Mouse (Mus musculus): Measurements from ENCODE around the gene Ccdc85b. TPM values are rescaled to one million over a fixed set of nuclear protein-coding genes. Genes with fewer than 3 reads are reported as not detected.
"Not testable (repeated sequence)": the region's sequence is repeated elsewhere in the genome, so short reads cannot be mapped to it uniquely, and the experiment has no call there.

The Ccdc85b gene
- 6.8 TPM in 2 replicates for polyA plus RNA-seq (2015; fragmentation: Nextera tagmentation; extraction: Ambion mirVana)

- H3K9me3 ChIP-seq, result no peaks in the 10 kb centered on the region
- H3K4me3 ChIP-seq, result peak within 1 kb of the TSS; percentile 74
- peaks cover 24% of the 10 kb centered on the region for H3K36me3 ChIP-seq
- H3K4me1 ChIP-seq, result peaks cover 40% of the 10 kb centered on the region
- H3K4me2 ChIP-seq, result peak within 1 kb of the TSS; percentile 99
- peak within 1 kb of the TSS; percentile 76 for H3K9ac ChIP-seq
- H3K27ac ChIP-seq, result peak within 1 kb of the TSS; percentile 87
- WGBS, result 17% methylated on average over 14 of the region's 14 CpGs
- H3K27me3 ChIP-seq, result peaks cover 7% of the 10 kb centered on the region; the same call in 1 of the 2 replicates
- ATAC-seq (ENCODE audit: insufficient number of reproducible peaks, insufficient read depth, low FRiP score, low TSS enrichment, low read depth), result no peak
Measured at GRCm38 (mm10) chr19:5457746-5458442, at the start of gene Ccdc85b. TSS of gene Ccdc85b (minus strand) at chr19:5457894.

GRCm38 (mm10) chr19:5503687-5504086 is 46.0 kb upstream of the Ccdc85b start, which contains the start of gene 1700020D05Rik:
TSS of gene 1700020D05Rik (minus strand) at chr19:5503787.
- H3K4me2 ChIP-seq, result 0 out of 2 replicates have a peak within 1 kb of the TSS, but pooled peaks have one; percentile 7
- H3K36me3 ChIP-seq, result no peaks in the 10 kb centered on the region; the same call in 1 of the 2 replicates
- H3K27ac ChIP-seq, result no peak within 1 kb of the TSS
- no peaks in the 10 kb centered on the region for H3K9me3 ChIP-seq
- no peaks in the 10 kb centered on the region for H3K4me1 ChIP-seq
- WGBS, result 50% methylated on average over 16 of the region's 17 CpGs
- H3K9ac ChIP-seq, result peak within 1 kb of the TSS; percentile 32; the same call in 1 of the 2 replicates
- H3K27me3 ChIP-seq, result no peaks in the 10 kb centered on the region
- ATAC-seq (ENCODE audit: insufficient number of reproducible peaks, insufficient read depth, low FRiP score, low TSS enrichment, low read depth), result 0 out of 2 replicates have a peak, but pooled peaks have one; percentile 26
- no peak within 1 kb of the TSS for H3K4me3 ChIP-seq

- no peak overlapping the region for H3K4me3 ChIP-seq
- ATAC-seq (ENCODE audit: insufficient number of reproducible peaks, insufficient read depth, low FRiP score, low TSS enrichment, low read depth), result no peak
- no peak overlapping the region for H3K27ac ChIP-seq
- H3K4me1 ChIP-seq, result no peaks in the 10 kb centered on the region
- H3K4me2 ChIP-seq, result no peak overlapping the region
- no peaks in the 10 kb centered on the region for H3K27me3 ChIP-seq
- WGBS, result 91% methylated on average over 2 of the region's 2 CpGs
- no peak overlapping the region for H3K9ac ChIP-seq
- H3K36me3 ChIP-seq, result peaks cover 28% of the 10 kb centered on the region
- H3K9me3 ChIP-seq, result no peaks in the 10 kb centered on the region
Measured at GRCm38 (mm10) chr19:5500330-5500875, 42.7 kb upstream of the Ccdc85b start.

- H3K4me3 ChIP-seq, result no peak overlapping the region
- WGBS, result 85% methylated on average over 16 of the region's 16 CpGs
- ATAC-seq (ENCODE audit: insufficient number of reproducible peaks, insufficient read depth, low FRiP score, low TSS enrichment, low read depth), result no peak
- peaks cover 59% of the 10 kb centered on the region for H3K36me3 ChIP-seq
- H3K4me2 ChIP-seq, result no peak overlapping the region
- no peak overlapping the region for H3K27ac ChIP-seq
- H3K27me3 ChIP-seq, result no peaks in the 10 kb centered on the region
- H3K9me3 ChIP-seq, result no peaks in the 10 kb centered on the region
- H3K4me1 ChIP-seq, result peaks cover 13% of the 10 kb centered on the region
- H3K9ac ChIP-seq, result no peak overlapping the region
Measured at GRCm38 (mm10) chr19:5496052-5496370, 38.3 kb upstream of the Ccdc85b start.

GRCm38 (mm10) chr19:5495353-5496051 is 37.8 kb upstream of the Ccdc85b start:
- Histone ChIP-seq H3K4me1 (peaks cover 13% of the 10 kb centered on the region), H3K4me2 (no peak overlapping the region), H3K9me3 (no peaks in the 10 kb centered on the region), H3K36me3 (peaks cover 59% of the 10 kb centered on the region), H3K4me3 (no peak overlapping the region), H3K9ac (no peak overlapping the region), H3K27me3 (no peaks in the 10 kb centered on the region), H3K27ac (no peak overlapping the region)
- 81% methylated on average over 12 of the region's 12 CpGs for WGBS
- ATAC-seq (ENCODE audit: insufficient number of reproducible peaks, insufficient read depth, low FRiP score, low TSS enrichment, low read depth), result no peak

GRCm38 (mm10) chr19:5494314-5494713 is 36.6 kb upstream of the Ccdc85b start:
- 82% methylated on average over 3 of the region's 3 CpGs for WGBS
- ATAC-seq (ENCODE audit: insufficient number of reproducible peaks, insufficient read depth, low FRiP score, low TSS enrichment, low read depth), result no peak
- no peak overlapping the region for H3K9ac ChIP-seq
- H3K4me1 ChIP-seq, result peaks cover 16% of the 10 kb centered on the region
- H3K36me3 ChIP-seq, result peaks cover 59% of the 10 kb centered on the region
- no peak overlapping the region for H3K27ac ChIP-seq
- H3K27me3 ChIP-seq, result no peaks in the 10 kb centered on the region
- no peaks in the 10 kb centered on the region for H3K9me3 ChIP-seq
- no peak overlapping the region for H3K4me2 ChIP-seq
- no peak overlapping the region for H3K4me3 ChIP-seq

GRCm38 (mm10) chr19:5493301-5493721 is 35.6 kb upstream of the Ccdc85b start:
- Histone ChIP-seq H3K4me1 (peaks cover 21% of the 10 kb centered on the region), H3K36me3 (peaks cover 59% of the 10 kb centered on the region)
- WGBS, result 70% methylated on average over 9 of the region's 9 CpGs
- H3K4me2 ChIP-seq; H3K9me3 ChIP-seq; H3K9ac ChIP-seq; H3K4me3 ChIP-seq; ATAC-seq (ENCODE audit: insufficient number of reproducible peaks, insufficient read depth, low FRiP score, low TSS enrichment, low read depth); H3K27me3 ChIP-seq; H3K27ac ChIP-seq: not testable (repeated sequence)

- 78% methylated on average over 4 of the region's 4 CpGs for WGBS
- ATAC-seq (ENCODE audit: insufficient number of reproducible peaks, insufficient read depth, low FRiP score, low TSS enrichment, low read depth), result no peak
- no peak overlapping the region for H3K4me3 ChIP-seq
Measured at GRCm38 (mm10) chr19:5492641-5493040, 34.9 kb upstream of the Ccdc85b start.

GRCm38 (mm10) chr19:5490898-5491708 is 33.4 kb upstream of the Ccdc85b start:
- Histone ChIP-seq H3K9ac (peak overlapping the region; percentile 97), H3K4me1 (peaks cover 36% of the 10 kb centered on the region), H3K4me3 (peak overlapping the region; percentile 99), H3K9me3 (no peaks in the 10 kb centered on the region), H3K27ac (peak overlapping the region; percentile 99), H3K27me3 (no peaks in the 10 kb centered on the region), H3K4me2 (peak overlapping the region; percentile 83), H3K36me3 (peaks cover 42% of the 10 kb centered on the region)
- ATAC-seq (ENCODE audit: insufficient number of reproducible peaks, insufficient read depth, low FRiP score, low TSS enrichment, low read depth), result no peak
- under 1% methylated on average over 59 of the region's 59 CpGs for WGBS

More at GRCm38 (mm10) chr19:5492641-5493040, 34.9 kb upstream of the Ccdc85b start:
- H3K4me2 ChIP-seq, result 0 out of 2 replicates have a peak overlapping the region, but pooled peaks have one; percentile 83
- no peak overlapping the region for H3K27ac ChIP-seq
- no peaks in the 10 kb centered on the region for H3K27me3 ChIP-seq
- peaks cover 53% of the 10 kb centered on the region for H3K36me3 ChIP-seq
- peaks cover 21% of the 10 kb centered on the region for H3K4me1 ChIP-seq
- H3K9me3 ChIP-seq, result no peaks in the 10 kb centered on the region
- H3K9ac ChIP-seq, result no peak overlapping the region

GRCm38 (mm10) chr19:5490313-5490897 is 32.7 kb upstream of the Ccdc85b start, which contains the start of gene Cfl1:
TSS of gene Cfl1 (plus strand) at chr19:5490455.
- Histone ChIP-seq H3K9me3 (no peaks in the 10 kb centered on the region), H3K4me1 (peaks cover 38% of the 10 kb centered on the region), H3K27me3 (no peaks in the 10 kb centered on the region), H3K36me3 (peaks cover 42% of the 10 kb centered on the region), H3K4me2 (peak within 1 kb of the TSS; percentile 83), H3K27ac (peak within 1 kb of the TSS; percentile 99), H3K4me3 (peak within 1 kb of the TSS; percentile 99), H3K9ac (peak within 1 kb of the TSS; percentile 97)
- peak; percentile 15 for ATAC-seq (ENCODE audit: insufficient number of reproducible peaks, insufficient read depth, low FRiP score, low TSS enrichment, low read depth)
- WGBS, result under 1% methylated on average over 62 of the region's 62 CpGs

Data from embryonic facial prominence, embryonic 13.5 days (tissue).